Mouse (Mus musculus): ENCODE measurements around the gene Ptprd.
"Not testable (repeated sequence)": the region's sequence is repeated elsewhere in the genome, so short reads cannot be mapped to it uniquely, and the experiment has no call there.

Ptprd gene

DNA sequence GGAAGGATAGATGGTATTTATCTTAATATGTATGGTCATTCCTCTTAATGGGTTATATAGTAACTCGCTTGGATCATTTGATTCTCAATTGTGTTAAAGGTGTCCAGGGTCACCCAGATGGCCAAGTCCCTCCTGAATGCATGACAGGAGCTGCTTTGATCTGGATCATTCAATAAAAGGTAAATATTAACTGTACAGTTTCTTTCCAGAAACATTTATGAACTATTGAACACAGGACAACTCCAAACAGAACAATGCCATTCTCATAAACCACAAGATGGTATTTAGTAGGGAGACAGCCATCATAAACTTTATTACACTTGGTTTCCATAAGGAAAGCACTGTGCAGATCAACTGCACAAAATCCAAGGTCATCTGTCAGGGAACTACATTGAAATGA, 2056.0 kb downstream of the Ptprd start:
- ATAC-seq (ENCODE audit: insufficient number of reproducible peaks, low FRiP score, low TSS enrichment) = no peak

DNA sequence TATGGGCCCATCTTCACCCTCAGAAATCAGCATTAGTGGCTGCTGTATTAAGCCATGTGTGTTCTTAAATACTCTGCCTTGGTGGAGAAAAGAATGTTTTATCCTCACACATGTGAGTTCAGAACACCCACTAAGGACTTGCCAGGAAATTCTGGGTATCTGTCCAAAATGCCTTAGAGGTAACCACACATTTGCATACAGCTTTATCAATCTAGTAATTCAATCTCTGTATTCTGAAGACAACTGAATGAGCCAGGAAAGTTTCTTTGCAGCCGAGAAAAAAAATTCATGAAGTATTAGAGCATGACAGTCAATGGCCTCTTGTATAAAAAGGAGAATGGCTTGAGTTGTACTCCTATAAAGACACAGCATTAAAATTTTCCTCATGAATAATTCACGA, 2057.6 kb downstream of the Ptprd start:
- no peak for ATAC-seq (ENCODE audit: insufficient number of reproducible peaks, low FRiP score, low TSS enrichment)

DNA sequence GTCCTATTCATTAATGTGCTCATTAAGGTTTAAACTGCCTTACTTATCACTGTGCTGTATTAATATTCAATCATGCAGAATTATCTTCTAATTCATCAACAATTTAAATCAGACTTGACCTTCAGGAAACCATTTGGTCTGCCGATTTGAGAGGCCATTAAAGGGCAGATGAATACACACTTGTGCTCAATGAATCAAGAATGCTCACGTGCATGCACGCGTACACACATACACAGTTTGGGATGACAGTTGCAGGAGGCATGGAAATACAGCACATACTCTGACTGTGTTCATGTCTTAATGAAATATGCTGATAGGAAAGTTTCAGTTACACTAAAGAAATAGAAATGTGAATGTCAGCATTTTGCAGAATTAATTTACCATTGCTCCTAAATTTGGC, 2066.8 kb downstream of the Ptprd start:
- no peak for ATAC-seq (ENCODE audit: insufficient number of reproducible peaks, low FRiP score, low TSS enrichment)

DNA sequence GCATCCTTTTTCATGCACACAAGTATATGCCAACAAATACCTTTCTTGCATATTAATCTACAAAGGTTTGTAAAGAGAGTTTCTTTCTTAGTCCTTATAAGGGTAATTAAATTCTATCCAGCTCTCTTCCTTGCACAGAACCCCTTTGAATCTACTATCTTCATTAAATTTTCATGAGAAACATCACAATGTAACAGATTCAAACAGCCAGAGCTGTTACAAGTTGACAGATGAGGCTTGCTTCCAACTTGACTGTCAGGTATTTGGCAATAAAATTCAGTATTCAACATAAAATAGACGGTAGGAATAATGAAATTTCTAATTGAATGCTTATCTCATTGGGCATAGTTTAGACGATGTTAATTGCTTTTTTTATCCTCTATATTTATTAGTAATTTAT, 2067.4 kb downstream of the Ptprd start:
- ATAC-seq (ENCODE audit: insufficient number of reproducible peaks, low FRiP score, low TSS enrichment) = no peak

DNA sequence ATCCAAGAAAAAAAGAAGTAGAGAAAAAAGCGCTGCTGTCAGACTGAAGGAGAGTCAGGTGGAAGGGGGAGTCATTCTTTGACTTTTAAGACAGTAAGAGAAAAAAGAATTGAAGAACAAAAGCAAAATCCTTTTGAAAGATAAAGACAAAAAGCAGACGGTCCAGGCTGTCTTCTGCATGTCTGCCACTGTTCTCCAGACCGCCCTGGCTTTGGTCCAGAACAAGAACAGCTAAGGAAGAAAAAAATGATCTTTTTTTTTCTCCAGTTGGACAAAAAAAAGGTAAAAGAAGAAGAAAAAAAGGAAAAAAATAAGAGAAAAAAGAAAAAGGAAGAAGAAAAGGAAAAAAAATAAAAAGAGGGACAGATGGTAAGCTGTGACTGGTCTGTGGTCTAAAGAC, 2073.9 kb downstream of the Ptprd start:
- ATAC-seq (ENCODE audit: insufficient number of reproducible peaks, low FRiP score, low TSS enrichment) = no peak

DNA sequence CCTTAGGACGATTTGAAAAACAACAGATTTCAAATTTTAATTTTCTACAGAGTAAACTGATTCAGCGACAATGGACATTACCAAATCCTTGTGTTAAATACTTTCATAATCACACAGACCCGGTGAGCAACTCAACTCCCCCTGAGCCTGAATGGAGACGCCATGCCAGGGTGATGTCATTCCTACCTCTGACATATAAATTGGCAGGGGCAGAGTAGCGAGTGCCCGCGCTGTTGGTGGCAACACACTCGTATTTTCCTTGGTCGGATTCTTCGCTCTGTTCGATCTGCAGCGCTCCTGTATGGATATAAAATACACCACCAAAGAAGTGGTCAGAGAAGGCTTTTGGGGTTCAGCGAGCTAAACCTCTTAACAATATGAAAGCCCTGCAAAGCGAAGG, 2075.1 kb downstream of the Ptprd start:
- peak; percentile 40; the same call in 1 of the 2 replicates for ATAC-seq (ENCODE audit: insufficient number of reproducible peaks, low FRiP score, low TSS enrichment)

DNA sequence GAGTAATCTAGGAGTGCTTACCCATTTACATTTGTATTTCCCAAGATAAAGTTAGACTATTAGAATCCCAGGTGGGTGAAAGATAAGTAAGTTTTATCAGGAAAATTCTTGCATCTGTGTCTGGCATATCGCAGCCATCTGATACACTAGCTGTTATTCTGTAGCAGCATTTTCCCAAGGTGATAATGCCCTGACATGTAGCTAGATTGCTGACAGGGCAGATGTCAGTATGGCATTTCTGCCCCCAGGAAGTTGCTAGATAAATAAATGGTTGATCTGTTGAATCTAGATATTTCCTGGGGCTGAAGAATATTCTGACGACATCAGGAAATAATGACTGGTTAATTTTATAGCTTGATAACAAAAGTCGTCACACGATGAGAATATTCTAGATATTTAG, 2119.9 kb downstream of the Ptprd start:
- ATAC-seq (ENCODE audit: insufficient number of reproducible peaks, low FRiP score, low TSS enrichment) = no peak

DNA sequence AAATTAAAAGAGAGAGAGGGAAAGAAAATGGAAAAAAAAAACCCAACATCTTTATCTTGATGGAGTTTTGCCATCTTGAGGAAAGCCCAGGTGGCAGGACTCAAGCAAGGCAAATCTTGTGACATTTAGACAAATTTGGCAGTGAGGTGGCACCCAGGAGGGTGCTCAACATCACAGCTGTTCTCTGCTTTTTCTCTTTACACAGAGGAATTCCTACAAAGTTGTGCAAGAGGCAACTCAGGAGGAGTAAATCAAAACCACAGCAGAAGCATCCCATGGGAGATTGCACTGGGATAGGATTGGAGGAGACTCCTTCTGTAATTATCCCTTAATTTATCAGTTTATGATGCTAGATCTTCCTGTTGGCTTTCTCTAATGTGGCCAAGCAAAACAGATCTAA, 2121.9 kb downstream of the Ptprd start:
- no peak for ATAC-seq (ENCODE audit: insufficient number of reproducible peaks, low FRiP score, low TSS enrichment)

DNA sequence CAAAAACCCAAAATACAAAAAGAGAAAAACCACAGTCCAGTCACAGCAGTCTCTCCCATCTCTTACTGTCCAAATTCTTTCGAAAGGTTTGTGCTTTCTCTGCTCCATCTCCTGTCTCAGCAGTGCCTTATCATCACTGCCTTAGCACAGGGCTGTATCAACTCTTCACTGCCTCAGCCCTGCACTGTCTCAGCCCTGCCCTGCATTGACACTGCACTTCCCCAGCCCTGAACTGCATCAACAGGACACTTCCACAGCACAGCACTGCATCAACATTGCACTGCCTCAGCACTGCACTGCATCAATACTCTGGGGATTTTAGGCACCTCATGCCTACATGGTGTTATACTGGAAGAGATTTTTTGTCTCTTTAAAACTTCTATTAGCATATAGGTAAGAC, 2135.7 kb downstream of the Ptprd start:
- ATAC-seq (ENCODE audit: insufficient number of reproducible peaks, low FRiP score, low TSS enrichment) = no peak

DNA sequence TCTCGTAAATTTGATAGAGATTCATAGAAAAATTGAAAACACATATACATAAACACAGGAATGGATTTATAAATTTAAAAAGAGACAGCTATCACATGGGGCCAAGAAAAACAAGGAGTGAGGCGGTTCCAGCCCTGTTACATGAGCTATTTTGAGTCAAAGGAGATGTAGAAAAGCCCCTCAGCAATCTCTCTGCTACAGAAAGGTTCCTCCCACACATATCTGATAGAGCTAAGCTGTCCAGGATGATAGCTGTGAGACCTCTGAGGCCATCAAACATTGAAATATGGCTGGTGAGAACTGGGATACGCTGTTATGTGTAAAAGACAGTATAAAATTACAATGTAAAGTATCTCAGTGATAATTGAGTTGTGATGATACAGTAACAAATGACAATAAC, 2138.5 kb downstream of the Ptprd start:
- no peak for ATAC-seq (ENCODE audit: insufficient number of reproducible peaks, low FRiP score, low TSS enrichment)

DNA sequence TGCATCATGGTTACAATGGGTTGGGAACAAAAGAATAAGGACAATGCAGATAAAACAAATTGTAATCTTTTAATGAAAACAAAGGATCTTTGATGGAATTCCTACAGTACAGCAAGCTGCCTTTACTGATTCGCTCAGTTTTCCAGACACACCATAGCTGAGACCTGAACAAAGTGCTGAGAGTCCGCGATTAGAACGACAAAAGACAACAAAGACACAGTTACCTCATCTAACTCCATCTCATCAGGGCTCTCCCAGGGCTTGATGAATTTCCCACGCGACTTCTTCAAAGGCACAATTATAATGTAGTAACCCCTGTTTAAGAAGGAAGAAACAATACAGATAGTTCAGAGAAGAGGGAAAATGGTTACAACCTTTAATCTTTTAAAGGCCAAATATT, 2140.0 kb downstream of the Ptprd start:
- ATAC-seq (ENCODE audit: insufficient number of reproducible peaks, low FRiP score, low TSS enrichment) = no peak

DNA sequence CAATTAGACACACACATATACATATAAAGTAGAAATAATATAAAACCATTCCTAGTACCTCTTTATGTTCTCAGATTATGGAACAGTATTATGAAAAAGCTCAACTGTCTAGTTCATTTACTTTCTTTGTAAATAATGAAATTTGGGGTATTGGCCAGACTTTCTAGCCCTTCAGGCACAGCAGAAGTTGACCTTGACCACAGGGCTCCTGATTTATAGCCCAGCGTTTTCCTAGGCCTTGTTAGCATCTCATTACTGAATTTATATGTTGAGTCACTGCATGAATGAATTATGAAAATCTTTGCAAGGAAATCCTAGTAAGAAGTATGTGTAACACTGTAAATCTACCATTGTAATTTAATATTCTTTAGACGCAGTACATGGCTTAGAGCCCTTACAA, 2154.9 kb downstream of the Ptprd start:
- ATAC-seq (ENCODE audit: insufficient number of reproducible peaks, low FRiP score, low TSS enrichment) = no peak

DNA sequence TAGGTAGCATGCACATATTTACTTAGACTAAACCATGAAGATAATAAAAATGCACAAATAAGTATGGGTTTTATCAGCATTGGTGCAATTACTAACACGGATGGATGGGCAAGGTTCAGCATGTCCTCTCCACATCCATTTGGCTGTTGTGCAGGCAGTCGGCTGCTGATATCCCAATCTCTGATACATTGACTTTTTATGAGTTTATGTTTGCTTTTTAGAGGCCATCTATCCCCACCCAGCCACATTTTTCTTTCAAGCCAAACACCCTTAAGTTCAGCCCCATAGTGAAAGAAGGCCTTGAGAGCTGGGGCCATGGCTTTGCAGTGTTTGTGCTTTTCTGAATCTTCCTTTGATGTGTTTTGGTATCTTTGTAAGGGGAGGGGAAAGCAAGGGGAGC, 2166.1 kb downstream of the Ptprd start:
- ATAC-seq (ENCODE audit: insufficient number of reproducible peaks, low FRiP score, low TSS enrichment) = no peak

DNA sequence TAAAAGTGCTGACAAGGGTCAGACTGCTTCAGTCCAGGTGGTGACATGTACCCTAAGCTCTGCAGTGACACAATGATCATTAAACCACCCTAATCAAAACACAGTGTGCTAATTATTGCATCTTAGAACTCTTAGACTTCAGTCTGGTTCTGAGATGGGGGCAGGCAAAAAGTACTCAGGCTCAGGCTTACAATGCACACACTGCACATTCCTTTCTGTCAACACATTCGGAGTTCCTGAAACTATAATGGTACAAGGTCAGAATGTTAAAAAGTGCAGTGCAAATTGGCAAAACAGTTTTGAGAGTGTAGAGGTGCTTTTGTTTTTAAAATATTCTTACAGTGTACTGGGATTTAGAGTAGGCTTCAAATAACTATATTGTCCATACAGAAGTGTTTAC, 2167.0 kb downstream of the Ptprd start:
- no peak for ATAC-seq (ENCODE audit: insufficient number of reproducible peaks, low FRiP score, low TSS enrichment)

DNA sequence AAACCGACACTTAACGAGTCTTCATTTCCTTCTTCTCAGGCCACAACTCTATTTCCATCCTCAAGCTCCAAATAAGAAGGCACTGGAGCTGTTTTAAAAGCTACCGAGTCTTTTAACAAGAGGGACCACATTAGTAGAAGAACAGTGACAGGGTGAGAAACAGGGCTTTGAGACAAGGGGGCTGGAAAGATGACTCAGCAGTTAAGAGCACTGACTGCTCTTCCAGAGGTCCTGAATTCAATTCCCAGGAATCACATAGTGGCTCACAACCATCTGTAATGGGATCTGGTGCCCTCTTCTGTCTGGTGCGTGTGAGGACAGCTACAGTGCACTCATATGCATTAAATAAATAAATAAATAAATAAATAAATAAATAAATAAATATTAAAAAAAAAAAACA, 2174.6 kb downstream of the Ptprd start:
- ATAC-seq (ENCODE audit: insufficient number of reproducible peaks, low FRiP score, low TSS enrichment) = not testable (repeated sequence)

DNA sequence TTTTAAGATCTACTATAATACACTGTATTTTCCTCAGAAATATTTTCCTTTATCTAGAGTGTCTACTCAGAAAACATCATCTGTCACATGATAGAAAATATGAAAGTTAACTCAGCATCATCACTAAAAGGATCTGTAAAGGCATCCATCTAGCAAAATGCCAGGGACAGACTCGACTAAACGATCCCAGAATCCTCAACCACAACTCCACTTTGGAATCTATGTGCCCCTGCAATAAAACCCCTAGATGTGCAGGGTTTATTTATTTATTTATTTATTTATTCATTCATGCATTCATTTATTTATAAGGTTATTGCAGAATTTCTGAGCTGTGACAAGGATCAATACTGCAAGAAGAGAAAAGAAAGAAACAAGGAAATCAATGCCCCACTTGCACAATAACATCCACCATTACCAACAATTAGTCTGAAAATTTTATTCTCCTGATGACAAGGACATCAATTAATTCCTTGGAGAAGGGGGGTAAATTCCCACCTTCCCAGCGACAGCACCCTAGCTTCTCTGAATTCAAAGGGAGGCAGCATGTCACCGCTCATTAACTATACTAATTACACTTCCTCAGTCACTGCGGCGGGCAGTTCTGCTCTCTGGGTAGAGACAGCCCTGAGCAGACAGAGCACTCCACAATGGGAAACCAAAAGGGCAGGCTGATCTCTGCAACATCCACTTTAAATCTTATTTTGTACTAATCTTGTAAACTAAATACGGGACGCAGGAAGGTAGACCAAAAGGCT, 2186.0 kb downstream of the Ptprd start:
- ATAC-seq (ENCODE audit: insufficient number of reproducible peaks, low FRiP score, low TSS enrichment) = no peak

DNA sequence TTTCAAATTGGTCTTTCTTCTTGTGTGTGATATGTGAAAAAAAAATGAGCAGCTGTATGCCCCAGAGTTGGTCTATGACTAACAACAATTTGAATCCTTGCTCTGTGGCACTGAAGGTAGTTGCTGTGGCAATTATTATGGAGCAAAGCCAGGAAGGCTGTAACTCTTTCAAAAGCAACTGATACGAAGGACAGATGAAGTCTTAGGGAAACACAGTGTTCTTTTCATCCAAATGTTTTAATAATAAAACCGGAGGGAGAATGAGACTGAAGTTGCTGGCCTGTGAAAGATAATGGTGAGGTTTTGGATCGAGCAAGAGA, 2187.3 kb downstream of the Ptprd start:
- no peak for ATAC-seq (ENCODE audit: insufficient number of reproducible peaks, low FRiP score, low TSS enrichment)

DNA sequence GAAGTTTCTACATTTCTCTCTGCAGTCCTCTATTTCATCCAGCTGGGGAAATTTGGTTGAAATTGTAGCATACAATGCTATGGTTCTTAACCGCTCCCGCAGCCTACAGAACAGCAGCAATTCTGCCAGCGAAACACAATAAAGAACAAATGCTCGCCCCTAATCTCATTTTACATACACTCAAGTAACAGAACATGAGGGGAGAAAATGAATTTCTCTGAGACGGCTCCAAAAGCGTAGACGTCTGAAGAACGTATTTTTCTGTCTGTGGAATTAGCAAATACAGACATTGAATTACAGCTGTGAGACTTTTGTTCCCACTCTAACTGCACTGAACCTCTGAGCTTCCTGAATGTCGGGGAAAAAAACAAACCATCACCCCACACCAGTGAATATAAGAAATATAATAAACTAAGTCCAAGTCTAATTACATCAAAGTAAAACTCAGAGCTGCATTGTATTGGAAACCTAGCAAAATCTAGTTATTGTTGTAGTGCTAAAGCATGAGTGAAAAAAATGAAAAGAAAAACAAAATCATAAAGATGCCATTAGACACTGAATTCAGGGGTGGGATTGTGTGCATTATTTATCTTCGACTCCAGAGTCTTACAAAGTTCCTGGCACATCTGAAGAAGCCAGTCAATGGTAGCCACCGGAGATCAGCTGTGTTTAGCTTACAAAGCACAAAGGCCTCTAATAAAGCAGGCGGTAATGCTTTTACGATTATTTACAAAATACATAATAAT, 2187.8 kb downstream of the Ptprd start:
- ATAC-seq (ENCODE audit: insufficient number of reproducible peaks, low FRiP score, low TSS enrichment) = no peak

DNA sequence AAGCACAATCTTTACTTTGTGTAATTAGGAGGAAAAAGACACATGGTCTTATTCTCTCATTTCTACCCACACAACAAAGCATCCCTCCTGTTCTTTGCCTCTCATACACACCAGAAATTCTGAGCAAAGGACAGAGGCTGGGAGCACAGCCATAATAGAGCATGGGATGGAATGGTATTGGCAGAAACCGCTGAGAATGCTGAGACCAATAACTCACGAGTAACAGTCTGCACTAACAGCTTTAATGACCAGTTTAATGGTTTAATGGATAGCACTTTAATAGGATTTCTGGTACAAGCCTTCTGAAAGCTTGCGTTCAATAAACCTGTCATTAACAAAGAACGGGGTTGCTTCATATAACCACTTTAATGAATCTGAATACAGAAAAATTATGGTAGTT, 2190.1 kb downstream of the Ptprd start:
- ATAC-seq (ENCODE audit: insufficient number of reproducible peaks, low FRiP score, low TSS enrichment) = no peak; the same call in 1 of the 2 replicates

DNA sequence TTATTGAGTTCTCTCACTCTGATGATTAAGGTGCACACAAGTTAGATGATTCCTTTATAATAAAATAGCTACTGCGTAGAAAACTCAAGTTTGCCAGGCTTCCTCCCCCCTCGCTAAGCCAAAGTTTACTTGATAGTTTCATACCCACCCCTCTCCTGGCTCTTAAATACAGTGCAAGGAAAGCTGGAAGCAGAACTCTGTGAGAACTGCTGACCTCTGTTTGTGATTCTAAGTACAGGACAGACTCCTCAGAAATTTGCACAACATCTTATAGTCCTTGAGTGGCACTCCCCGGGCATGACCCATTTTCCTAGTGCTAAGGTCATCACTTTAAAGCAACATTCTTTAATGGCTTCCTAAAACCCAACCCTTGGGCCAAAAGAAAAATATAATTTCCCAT, 2196.7 kb downstream of the Ptprd start:
- ATAC-seq (ENCODE audit: insufficient number of reproducible peaks, low FRiP score, low TSS enrichment) = no peak

DNA sequence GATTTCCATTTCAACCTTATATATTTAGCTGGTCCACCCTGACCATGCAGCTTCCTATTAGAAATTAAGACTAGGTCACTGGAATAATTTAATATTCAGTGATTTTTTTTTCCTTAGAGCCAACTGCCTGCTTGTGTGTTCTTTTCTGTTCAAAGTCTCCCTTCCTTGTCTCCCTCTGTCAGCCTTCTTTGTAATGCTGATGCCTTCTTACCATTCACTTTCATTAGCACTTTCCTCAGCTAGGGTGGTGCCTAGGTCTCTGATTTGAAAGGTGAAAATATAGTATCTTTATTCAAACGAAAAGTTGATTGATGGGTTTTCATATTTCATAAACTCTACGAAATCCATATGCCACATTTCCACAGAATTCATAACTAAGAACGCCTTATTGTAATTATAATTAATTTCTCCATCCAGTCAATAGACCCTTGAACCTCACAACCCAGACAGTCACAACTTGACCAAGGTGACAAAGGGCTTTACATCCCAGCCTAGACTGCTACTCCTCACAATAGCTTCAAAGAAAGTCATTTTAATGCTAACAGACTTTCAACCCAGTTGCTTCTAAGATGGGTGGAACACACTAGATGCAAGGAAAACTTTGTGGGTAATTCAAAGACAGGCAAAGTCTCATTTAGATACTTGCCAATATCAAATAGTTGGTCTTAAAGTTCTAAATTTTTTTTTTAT, 2197.5 kb downstream of the Ptprd start:
- ATAC-seq (ENCODE audit: insufficient number of reproducible peaks, low FRiP score, low TSS enrichment) = no peak

DNA sequence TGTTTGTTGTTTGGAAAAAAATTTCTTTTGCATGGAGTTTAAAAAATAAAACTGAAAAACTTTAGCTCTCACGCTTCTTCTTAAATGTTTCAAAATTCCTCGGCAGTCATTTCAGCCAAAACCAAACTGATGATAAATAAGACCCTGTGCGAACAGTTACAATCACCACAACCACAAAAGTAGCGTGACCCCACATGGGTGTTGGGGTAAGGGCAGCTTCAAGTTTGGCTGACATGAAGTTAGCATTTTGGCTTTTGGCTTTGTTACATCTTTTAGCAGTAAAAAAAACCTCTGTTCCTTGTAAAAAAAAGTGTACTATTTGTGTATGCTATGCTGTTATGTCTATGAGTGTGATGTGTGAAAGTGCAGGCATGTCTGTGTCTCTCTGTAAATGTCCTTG, 2203.2 kb downstream of the Ptprd start:
- ATAC-seq (ENCODE audit: insufficient number of reproducible peaks, low FRiP score, low TSS enrichment) = no peak

Measured in cerebellum, adult (tissue).